Mouse (Mus musculus): ENCODE measurements around the gene Gm17428. TPM values are rescaled to one million over a fixed set of nuclear protein-coding genes. Genes with fewer than 3 reads are reported as not detected.

The Gm17428 gene
- polyA plus RNA-seq, 1 experiment = not detected

- no peaks in the 10 kb centered on the region for H3K27me3 ChIP-seq (ENCODE audit: control insufficient read depth, insufficient read depth, low read length, poor library complexity, severe bottlenecking)
- no peak overlapping the region for H3K27ac ChIP-seq (ENCODE audit: insufficient read depth, low read length)
- no peak overlapping the region for H3K9ac ChIP-seq (ENCODE audit: low read depth, poor library complexity, severe bottlenecking)
- no peak for TF ChIP-seq EP300 (IDR thresholded peaks at IDR 0.05; ENCODE audit: insufficient read depth, low read depth, low read length)
- peak; percentile 37 for TF ChIP-seq CTCF (IDR thresholded peaks at IDR 0.05; ENCODE audit: low read depth, low read length)
- no peak for TF ChIP-seq POLR2A (IDR thresholded peaks at IDR 0.05; ENCODE audit: insufficient read depth, low read length)
- no peaks in the 10 kb centered on the region for H3K9me3 ChIP-seq (replicated peaks; ENCODE audit: control insufficient read depth, insufficient read depth, low read length, poor library complexity, severe bottlenecking)
- H3K4me1 ChIP-seq (ENCODE audit: control insufficient read depth, insufficient read depth, low read length) = peaks cover 5% of the 10 kb centered on the region
- H3K4me3 ChIP-seq (ENCODE audit: low read depth, low read length) = no peak overlapping the region
- no peaks in the 10 kb centered on the region for H3K36me3 ChIP-seq (ENCODE audit: control insufficient read depth, insufficient read depth, low read length, poor library complexity, severe bottlenecking)
Measured at GRCm38 (mm10) chr14:55001446-55001845, 24.7 kb downstream of the Gm17428 start.

- H3K27ac ChIP-seq (ENCODE audit: insufficient read depth, low read length) = no peak overlapping the region
- no peaks in the 10 kb centered on the region for H3K27me3 ChIP-seq (ENCODE audit: control insufficient read depth, insufficient read depth, low read length, poor library complexity, severe bottlenecking)
- H3K36me3 ChIP-seq (ENCODE audit: control insufficient read depth, insufficient read depth, low read length, poor library complexity, severe bottlenecking) = no peaks in the 10 kb centered on the region
- H3K9ac ChIP-seq (ENCODE audit: low read depth, poor library complexity, severe bottlenecking) = no peak overlapping the region
- TF ChIP-seq CTCF (IDR thresholded peaks at IDR 0.05; ENCODE audit: low read depth, low read length) (no peak), EP300 (IDR thresholded peaks at IDR 0.05; ENCODE audit: insufficient read depth, low read depth, low read length) (no peak), POLR2A (IDR thresholded peaks at IDR 0.05; ENCODE audit: insufficient read depth, low read length) (no peak)
- no peak overlapping the region for H3K4me3 ChIP-seq (ENCODE audit: low read depth, low read length)
- H3K9me3 ChIP-seq (replicated peaks; ENCODE audit: control insufficient read depth, insufficient read depth, low read length, poor library complexity, severe bottlenecking) = no peaks in the 10 kb centered on the region
- peaks cover 3% of the 10 kb centered on the region for H3K4me1 ChIP-seq (ENCODE audit: control insufficient read depth, insufficient read depth, low read length)
Measured at GRCm38 (mm10) chr14:55001938-55002686, 25.4 kb downstream of the Gm17428 start.

DNA sequence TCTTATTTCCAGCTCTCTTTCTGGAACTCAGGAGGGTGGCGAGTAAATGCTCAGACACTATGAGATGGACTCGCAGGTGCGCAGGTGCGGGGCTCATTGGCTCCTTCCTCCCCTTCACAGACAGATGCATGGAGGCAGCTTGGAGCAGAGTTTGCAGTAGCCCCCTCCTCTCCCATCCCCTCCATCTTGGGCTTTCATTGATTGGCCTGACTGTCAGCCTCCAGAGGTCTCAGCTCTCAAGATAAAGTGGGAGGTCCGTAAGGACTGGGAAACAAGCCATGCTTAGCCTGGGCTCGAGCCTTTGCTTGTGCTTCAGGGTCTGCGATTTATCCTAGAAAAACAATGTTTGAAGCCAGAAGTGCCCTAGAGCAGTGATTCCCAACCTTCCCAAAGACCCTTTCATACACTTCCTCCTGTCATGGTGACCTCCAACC is 26.0 kb downstream of the Gm17428 start:
- Histone ChIP-seq H3K4me1 (ENCODE audit: control insufficient read depth, insufficient read depth, low read length) (peaks cover 3% of the 10 kb centered on the region), H3K4me3 (ENCODE audit: low read depth, low read length) (no peak overlapping the region), H3K36me3 (ENCODE audit: control insufficient read depth, insufficient read depth, low read length, poor library complexity, severe bottlenecking) (no peaks in the 10 kb centered on the region), H3K9me3 (replicated peaks; ENCODE audit: control insufficient read depth, insufficient read depth, low read length, poor library complexity, severe bottlenecking) (no peaks in the 10 kb centered on the region), H3K27ac (ENCODE audit: insufficient read depth, low read length) (no peak overlapping the region), H3K9ac (ENCODE audit: low read depth, poor library complexity, severe bottlenecking) (no peak overlapping the region), H3K27me3 (ENCODE audit: control insufficient read depth, insufficient read depth, low read length, poor library complexity, severe bottlenecking) (no peaks in the 10 kb centered on the region)
- TF ChIP-seq EP300 (IDR thresholded peaks at IDR 0.05; ENCODE audit: insufficient read depth, low read depth, low read length) (no peak), POLR2A (IDR thresholded peaks at IDR 0.05; ENCODE audit: insufficient read depth, low read length) (no peak), CTCF (IDR thresholded peaks at IDR 0.05; ENCODE audit: low read depth, low read length) (no peak)

DNA sequence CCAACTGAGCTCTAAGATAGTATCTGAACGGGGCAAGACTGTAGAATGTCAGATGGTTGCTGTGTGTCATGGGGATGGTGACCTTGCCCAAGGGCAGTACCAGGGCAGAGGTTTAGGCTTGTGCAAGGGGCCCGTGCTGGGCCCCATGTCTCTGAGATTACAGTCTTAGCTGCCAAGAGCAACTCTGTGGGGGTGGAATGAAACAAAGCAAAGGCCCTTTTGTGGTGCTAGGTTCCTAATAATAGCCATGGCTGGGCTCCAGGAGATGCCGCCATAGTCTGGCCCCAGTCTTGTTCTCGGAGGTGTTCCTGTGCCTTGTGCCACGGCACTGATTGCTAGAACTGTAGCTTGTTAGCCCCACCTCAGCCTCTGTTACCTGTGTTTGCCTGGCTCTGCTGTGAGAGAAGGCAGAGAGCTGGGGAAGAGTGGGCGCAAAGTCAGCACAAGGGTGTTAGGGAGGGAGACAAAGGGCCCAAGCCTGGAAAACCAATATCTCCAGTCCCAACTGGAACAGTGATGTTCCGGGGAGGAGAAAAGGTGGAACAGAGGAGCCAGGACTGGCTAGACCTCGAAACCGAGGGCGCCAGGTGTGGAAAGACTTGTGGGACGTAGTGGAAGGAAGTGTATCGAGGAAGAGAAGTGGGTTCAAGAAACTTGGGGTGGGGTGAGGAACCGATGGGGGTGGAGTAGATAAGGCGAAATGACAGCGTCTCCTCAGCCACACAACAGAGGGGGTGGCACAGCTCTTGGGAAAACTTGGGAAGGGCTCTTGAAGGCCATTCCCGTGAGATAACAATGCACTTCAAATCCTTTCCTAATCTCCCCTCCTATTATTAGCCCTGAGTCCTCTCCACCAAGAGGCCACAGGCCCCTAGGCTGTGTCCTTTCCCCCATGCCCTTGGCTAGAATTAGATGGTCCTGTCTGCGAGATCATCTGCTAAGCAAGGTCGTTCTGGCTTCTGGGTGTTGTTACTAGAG is 27.4 kb downstream of the Gm17428 start:
- Histone ChIP-seq H3K4me3 (ENCODE audit: low read depth, low read length) (no peak overlapping the region), H3K27me3 (ENCODE audit: control insufficient read depth, insufficient read depth, low read length, poor library complexity, severe bottlenecking) (no peaks in the 10 kb centered on the region), H3K27ac (ENCODE audit: insufficient read depth, low read length) (no peak overlapping the region), H3K36me3 (ENCODE audit: control insufficient read depth, insufficient read depth, low read length, poor library complexity, severe bottlenecking) (no peaks in the 10 kb centered on the region), H3K9me3 (replicated peaks; ENCODE audit: control insufficient read depth, insufficient read depth, low read length, poor library complexity, severe bottlenecking) (no peaks in the 10 kb centered on the region), H3K9ac (ENCODE audit: low read depth, poor library complexity, severe bottlenecking) (no peak overlapping the region), H3K4me1 (ENCODE audit: control insufficient read depth, insufficient read depth, low read length) (peaks cover 3% of the 10 kb centered on the region)
- TF ChIP-seq CTCF (IDR thresholded peaks at IDR 0.05; ENCODE audit: low read depth, low read length) (no peak), POLR2A (IDR thresholded peaks at IDR 0.05; ENCODE audit: insufficient read depth, low read length) (no peak), EP300 (IDR thresholded peaks at IDR 0.05; ENCODE audit: insufficient read depth, low read depth, low read length) (no peak)

GRCm38 (mm10) chr14:55005506-55005905 is 28.8 kb downstream of the Gm17428 start:
- no peaks in the 10 kb centered on the region for H3K36me3 ChIP-seq (ENCODE audit: control insufficient read depth, insufficient read depth, low read length, poor library complexity, severe bottlenecking)
- H3K27ac ChIP-seq (ENCODE audit: insufficient read depth, low read length) = no peak overlapping the region
- no peaks in the 10 kb centered on the region for H3K9me3 ChIP-seq (replicated peaks; ENCODE audit: control insufficient read depth, insufficient read depth, low read length, poor library complexity, severe bottlenecking)
- no peak overlapping the region for H3K4me3 ChIP-seq (ENCODE audit: low read depth, low read length)
- H3K4me1 ChIP-seq (ENCODE audit: control insufficient read depth, insufficient read depth, low read length) = peaks cover 3% of the 10 kb centered on the region
- TF ChIP-seq POLR2A (IDR thresholded peaks at IDR 0.05; ENCODE audit: insufficient read depth, low read length) (no peak), EP300 (IDR thresholded peaks at IDR 0.05; ENCODE audit: insufficient read depth, low read depth, low read length) (no peak), CTCF (IDR thresholded peaks at IDR 0.05; ENCODE audit: low read depth, low read length) (no peak)
- H3K9ac ChIP-seq (ENCODE audit: low read depth, poor library complexity, severe bottlenecking) = no peak overlapping the region
- H3K27me3 ChIP-seq (ENCODE audit: control insufficient read depth, insufficient read depth, low read length, poor library complexity, severe bottlenecking) = no peaks in the 10 kb centered on the region

Measured in ES-Bruce4 (cell line).